Mouse (Mus musculus): ENCODE data around the gene Gps1. TPM values are rescaled to one million over a fixed set of nuclear protein-coding genes. Genes with fewer than 3 reads are reported as not detected.
A peak's percentile ranks its signal among the peaks of the same experiment; 100 is the strongest.
"Not testable (repeated sequence)": the region's sequence is repeated elsewhere in the genome, so short reads cannot be mapped to it uniquely, and the experiment has no call there.

Gene Gps1
- 10 to 100 TPM; 73.0 to 78.0 TPM for total RNA-seq (2021)

GRCm38 (mm10) chr11:120784064-120784791, at the start of gene Gps1, which contains the start of gene Rfng:
Gps1 (plus strand) TSS chr11:120784272.
Rfng (minus strand) TSS chr11:120784207.
- DNase-seq: peak; percentile 85

GRCm38 (mm10) chr11:120736424-120736823, 47.6 kb upstream of the Gps1 start:
- DNase-seq: no peak

- DNase-seq: no peak
These were observed 43.1 kb upstream of the Gps1 start for GRCm38 (mm10) chr11:120740981-120741380.

- DNase-seq: no peak
These were observed 39.9 kb upstream of the Gps1 start for GRCm38 (mm10) chr11:120744121-120744701.

GRCm38 (mm10) chr11:120747974-120748373, 36.1 kb upstream of the Gps1 start:
- no peak for DNase-seq

GRCm38 (mm10) chr11:120749430-120749829, 34.6 kb upstream of the Gps1 start:
- DNase-seq: peak; percentile 28

- DNase-seq: no peak
These were observed 32.5 kb upstream of the Gps1 start for GRCm38 (mm10) chr11:120751606-120752005.

GRCm38 (mm10) chr11:120760236-120760635, 23.8 kb upstream of the Gps1 start:
- no peak for DNase-seq

GRCm38 (mm10) chr11:120761811-120762671, 22.0 kb upstream of the Gps1 start:
- no peak for DNase-seq

- DNase-seq: not testable (repeated sequence)
These were observed 21.4 kb upstream of the Gps1 start, which contains the start of gene Hmga1b for GRCm38 (mm10) chr11:120762672-120763041. Hmga1b (plus strand) TSS chr11:120762794.

- not testable (repeated sequence) for DNase-seq
These were observed 20.7 kb upstream of the Gps1 start for GRCm38 (mm10) chr11:120763121-120763999.

GRCm38 (mm10) chr11:120767023-120767422, 17.0 kb upstream of the Gps1 start:
- DNase-seq: not testable (repeated sequence)

- DNase-seq: no peak
These were observed 15.9 kb upstream of the Gps1 start for GRCm38 (mm10) chr11:120768206-120768605.

- no peak for DNase-seq
These were observed 11.3 kb upstream of the Gps1 start for GRCm38 (mm10) chr11:120772749-120773148.

- DNase-seq: no peak
These were observed 10.4 kb upstream of the Gps1 start for GRCm38 (mm10) chr11:120773463-120774190.

GRCm38 (mm10) chr11:120775774-120776469, 8.2 kb upstream of the Gps1 start:
- peak; percentile 99 for DNase-seq

GRCm38 (mm10) chr11:120777123-120777522, 6.9 kb upstream of the Gps1 start:
- DNase-seq: peak; percentile 4

- no peak for DNase-seq
These were observed 4.2 kb upstream of the Gps1 start for GRCm38 (mm10) chr11:120779876-120780275.

GRCm38 (mm10) chr11:120781361-120781760, 2.7 kb upstream of the Gps1 start:
- DNase-seq: not testable (repeated sequence)

- DNase-seq: peak; percentile 28
These were observed 527 bp upstream of the Gps1 start for GRCm38 (mm10) chr11:120783426-120784063.

Data from heart, postnatal 4 days (tissue).